Mouse (Mus musculus): ENCODE results near the gene Ltb4r1. TPM values are rescaled to one million over a fixed set of nuclear protein-coding genes. Genes with fewer than 3 reads are reported as not detected.

The Ltb4r1 gene
- 3.7 and 4.3 TPM in 2 replicates for polyA plus RNA-seq (2015; fragmentation: Nextera tagmentation; extraction: Ambion mirVana)

DNA sequence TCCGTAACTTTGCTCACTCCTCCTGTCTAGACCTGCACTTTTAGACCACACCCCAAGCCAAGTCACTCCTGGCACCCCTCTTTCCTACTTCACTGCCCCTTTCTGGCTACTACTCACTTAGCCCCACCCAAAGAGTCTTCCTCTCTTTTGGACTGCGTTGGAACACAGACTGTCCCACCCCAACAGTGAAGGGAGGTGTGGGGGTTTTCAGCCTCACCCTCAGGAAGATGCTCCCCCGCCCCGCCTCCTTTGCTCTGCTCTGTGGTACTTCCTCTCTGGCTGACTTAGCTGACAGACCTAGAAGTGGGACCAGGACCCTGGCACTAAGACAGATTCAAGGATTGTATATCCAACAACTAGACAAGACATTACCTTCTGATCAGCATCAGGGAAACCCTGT lies at the start of gene Ltb4r1:
Ltb4r1 (plus strand) TSS at position 267 of the 400 bp plus-strand sequence.
- no peak for DNase-seq (ENCODE audit: low spot score)

- DNase-seq (ENCODE audit: low spot score) = no peak
Observed at GRCm38 (mm10) chr14:55716271-55716670, 49.5 kb upstream of the Ltb4r1 start.

DNA sequence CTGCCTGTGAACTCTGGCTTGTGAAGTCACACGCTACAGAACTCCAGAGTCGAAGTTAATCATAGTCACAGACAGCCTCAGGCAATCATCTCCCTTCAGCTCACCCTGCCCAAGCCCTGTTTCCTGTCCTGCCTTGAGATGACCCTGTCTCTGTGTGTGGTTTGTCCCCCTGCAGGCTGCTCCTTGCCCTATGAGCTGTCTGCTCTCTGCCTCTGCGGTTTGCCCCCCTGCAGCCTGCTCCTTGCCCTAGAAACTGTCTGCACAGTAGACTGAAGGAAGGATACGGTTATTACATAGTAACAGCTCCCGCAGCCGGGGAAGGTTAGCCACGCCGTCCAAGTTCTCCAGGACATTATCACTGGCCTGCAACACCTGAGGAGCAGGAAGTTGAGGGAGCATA lies 48.9 kb upstream of the Ltb4r1 start:
- no peak for DNase-seq (ENCODE audit: low spot score)

- no peak for DNase-seq (ENCODE audit: low spot score)
Observed at GRCm38 (mm10) chr14:55719737-55720136, 46.0 kb upstream of the Ltb4r1 start.

DNA sequence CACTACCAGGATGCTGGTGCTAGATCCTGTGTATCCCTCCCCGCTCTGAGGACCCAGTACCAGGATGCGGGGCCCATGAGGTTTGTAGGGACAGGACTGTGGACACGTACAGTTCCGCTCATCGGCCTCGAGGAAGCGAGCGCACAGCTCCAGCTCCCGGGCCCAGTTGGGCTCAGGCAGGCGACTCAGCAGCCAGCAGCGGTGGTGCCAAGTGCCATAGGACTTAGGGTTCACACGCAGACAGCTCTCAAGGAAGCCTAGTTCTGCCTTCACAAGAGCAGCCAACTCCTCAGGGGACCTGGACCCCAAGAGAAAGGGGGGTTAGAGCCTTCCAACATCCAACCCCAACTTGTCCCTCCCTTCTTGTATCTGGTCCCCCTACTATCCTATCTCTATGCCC lies 45.1 kb upstream of the Ltb4r1 start:
- no peak for DNase-seq (ENCODE audit: low spot score)

GRCm38 (mm10) chr14:55721076-55721475 lies 44.7 kb upstream of the Ltb4r1 start:
- no peak for DNase-seq (ENCODE audit: low spot score)

GRCm38 (mm10) chr14:55721700-55722437 lies 43.9 kb upstream of the Ltb4r1 start, which contains the start of gene Rabggta:
TSS of gene Rabggta (minus strand) at chr14:55722263.
- peak; percentile 94 for DNase-seq (ENCODE audit: low spot score)

DNA sequence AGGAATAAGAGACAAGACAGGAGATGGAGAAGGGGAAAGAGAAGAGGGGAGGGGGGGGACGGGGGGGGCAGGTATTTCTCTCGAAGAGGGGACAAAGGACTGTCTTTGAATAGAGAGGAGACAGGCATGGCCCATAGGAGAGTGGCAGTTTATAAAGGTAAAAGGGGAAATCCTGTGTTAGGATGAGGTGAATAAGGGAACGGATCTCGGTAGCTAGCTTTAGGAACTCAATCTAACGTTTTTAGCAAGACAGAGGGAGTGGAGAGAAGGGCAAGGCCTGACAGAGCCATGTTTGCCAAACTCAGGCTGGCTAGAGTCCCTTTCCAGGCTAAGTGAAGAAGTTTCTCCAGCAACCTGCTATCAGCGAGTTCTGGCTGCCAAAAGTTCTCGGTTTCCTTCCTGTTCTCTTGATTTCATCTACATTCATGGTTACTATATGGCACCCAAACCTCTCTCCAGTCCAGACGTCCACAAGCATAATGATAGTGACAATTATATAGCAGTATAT lies 43.3 kb upstream of the Ltb4r1 start:
- DNase-seq (ENCODE audit: low spot score) = no peak

DNA sequence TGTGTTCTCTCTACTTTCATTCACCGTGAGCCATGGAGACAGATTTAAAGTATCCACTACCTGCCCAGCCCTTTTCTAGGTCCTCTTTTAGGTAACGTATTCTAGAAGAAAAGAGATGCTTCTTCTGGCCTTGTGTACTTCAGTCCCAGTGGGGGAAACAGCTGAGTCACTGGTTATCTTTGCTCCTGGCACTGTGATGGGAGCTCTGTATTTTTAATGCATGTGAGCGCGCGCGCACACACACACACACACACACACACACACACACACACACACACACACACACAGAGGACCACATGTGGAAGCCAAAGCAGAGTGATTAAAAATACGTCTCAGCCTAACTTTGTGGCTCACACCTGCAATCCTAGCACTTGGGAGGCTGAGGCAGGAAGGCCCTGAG lies 42.3 kb upstream of the Ltb4r1 start:
- no peak for DNase-seq (ENCODE audit: low spot score)

DNA sequence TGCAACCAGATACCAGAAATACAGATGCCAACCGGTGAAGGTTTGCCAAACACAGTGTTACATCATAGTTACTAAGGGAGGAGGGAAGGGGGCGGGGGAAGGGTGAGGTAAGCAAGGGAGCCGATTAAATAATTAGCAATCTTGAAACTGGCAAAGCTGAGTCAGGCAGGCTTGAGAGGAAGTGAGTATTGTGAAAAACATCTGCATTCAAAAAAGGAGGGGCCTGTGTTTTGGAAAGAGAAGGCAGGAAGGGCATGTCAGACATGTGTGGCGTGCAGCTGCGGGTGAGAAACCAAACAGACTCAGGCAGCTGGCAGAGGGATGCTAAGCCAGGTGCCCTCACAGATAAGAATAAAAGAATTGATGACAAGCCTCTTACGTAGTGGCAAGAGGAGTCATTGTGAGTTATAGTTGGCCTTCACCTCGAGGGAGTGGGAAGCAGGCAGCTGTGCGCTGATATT lies 41.3 kb upstream of the Ltb4r1 start:
- DNase-seq (ENCODE audit: low spot score) = peak; percentile 92

DNA sequence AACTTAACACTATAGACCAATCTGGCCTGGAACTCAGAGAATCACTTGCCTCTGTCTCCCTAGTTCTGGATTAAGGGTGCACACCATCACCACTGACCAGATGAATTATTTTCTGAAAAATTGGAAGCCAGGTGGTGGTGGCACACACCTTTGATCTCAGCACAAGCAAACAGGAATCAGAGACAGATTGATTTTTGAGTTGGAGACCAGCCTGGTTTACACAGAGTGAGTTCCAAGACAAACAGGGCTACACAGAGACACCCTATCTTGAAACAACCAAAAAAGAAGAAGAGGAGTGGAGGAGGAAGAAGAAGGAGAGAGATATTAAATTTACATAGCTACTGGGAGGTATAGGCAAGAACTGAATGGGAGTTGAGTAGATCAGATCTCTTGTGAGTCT lies 39.5 kb upstream of the Ltb4r1 start:
- no peak for DNase-seq (ENCODE audit: low spot score)

DNA sequence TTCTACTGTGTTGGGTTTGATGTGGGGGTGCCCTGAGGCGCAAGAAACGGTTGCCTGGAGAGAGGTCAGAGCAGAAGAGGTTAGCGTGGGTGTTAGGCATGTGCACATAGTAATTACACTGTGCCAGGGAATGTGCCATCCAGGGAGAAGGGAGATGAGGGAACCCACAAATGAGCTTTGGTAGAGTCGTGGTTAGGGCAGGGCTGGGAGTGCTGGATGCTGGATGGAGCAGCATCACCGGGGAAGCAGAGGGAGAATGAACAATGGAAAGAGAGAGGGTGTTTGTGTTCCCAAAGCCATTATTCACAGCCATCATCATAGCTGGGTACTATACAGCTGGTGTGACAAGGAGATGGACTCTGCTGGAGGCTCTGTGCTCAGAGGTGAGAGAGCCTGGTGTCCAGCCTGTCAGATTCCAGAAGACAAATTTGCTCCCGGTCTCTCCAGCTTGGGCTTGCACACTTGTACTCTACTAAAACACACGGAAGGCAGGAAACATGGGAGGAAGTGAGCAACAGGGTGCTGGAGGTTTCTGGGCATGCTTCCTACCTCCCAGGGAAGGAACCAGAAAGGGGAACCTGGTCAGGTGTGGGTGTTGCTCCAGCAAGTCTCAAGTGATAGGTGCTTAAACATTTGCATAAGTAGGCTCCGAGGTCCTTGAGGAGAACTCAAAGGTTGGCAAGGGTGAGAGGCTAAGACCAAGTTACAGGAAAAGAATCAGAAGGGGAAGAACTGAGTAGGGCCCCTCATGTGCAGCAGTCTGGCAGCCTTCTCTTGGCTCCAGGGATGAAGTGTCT lies 37.7 kb upstream of the Ltb4r1 start:
- no peak for DNase-seq (ENCODE audit: low spot score)

GRCm38 (mm10) chr14:55730116-55730515 lies 35.6 kb upstream of the Ltb4r1 start:
- DNase-seq (ENCODE audit: low spot score) = no peak

GRCm38 (mm10) chr14:55730531-55731032 lies 35.2 kb upstream of the Ltb4r1 start:
- DNase-seq (ENCODE audit: low spot score) = no peak

DNA sequence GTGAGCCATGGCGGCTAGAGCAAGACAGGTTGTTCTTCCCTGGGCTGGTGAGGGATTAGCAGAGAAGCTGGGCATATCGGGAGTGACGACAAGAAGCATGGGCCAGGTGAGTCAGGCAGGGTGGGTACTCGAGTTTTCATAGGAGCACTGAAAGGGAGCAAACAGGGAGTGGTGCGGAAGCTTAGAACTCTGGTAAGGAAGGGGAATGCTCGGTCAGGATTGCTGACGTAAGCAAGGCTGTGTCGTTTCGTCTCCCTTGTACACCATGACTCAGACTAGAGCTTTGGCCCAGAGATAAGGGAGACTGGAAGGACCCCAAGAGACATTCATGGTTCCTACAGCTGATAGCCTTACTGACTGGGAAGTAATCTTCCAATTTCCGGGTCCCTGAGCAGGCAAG lies 31.9 kb upstream of the Ltb4r1 start:
- DNase-seq (ENCODE audit: low spot score) = no peak

GRCm38 (mm10) chr14:55734869-55735268 lies 30.9 kb upstream of the Ltb4r1 start:
- DNase-seq (ENCODE audit: low spot score) = no peak

- no peak for DNase-seq (ENCODE audit: low spot score)
Observed at GRCm38 (mm10) chr14:55735334-55735733, 30.4 kb upstream of the Ltb4r1 start.

DNA sequence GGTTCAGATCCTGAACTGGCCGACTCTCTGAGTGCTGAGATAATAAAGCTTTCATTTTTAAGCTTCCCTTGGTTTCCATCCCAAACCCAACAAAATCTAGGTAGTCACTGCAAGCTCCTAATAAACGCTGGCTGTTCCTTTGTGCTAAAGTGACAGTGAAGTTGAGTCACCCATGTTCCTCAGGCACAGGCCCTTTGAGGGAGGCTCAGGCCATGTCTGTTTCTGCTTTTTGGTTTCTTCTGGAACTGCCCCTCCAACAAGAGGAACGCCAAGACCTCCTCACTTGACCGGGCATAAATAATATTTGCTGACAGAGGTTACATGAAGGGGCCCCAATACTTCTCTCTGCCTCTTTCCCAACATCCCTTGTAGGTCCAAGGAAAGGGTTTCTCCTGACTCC lies 30.0 kb upstream of the Ltb4r1 start:
- no peak for DNase-seq (ENCODE audit: low spot score)

DNA sequence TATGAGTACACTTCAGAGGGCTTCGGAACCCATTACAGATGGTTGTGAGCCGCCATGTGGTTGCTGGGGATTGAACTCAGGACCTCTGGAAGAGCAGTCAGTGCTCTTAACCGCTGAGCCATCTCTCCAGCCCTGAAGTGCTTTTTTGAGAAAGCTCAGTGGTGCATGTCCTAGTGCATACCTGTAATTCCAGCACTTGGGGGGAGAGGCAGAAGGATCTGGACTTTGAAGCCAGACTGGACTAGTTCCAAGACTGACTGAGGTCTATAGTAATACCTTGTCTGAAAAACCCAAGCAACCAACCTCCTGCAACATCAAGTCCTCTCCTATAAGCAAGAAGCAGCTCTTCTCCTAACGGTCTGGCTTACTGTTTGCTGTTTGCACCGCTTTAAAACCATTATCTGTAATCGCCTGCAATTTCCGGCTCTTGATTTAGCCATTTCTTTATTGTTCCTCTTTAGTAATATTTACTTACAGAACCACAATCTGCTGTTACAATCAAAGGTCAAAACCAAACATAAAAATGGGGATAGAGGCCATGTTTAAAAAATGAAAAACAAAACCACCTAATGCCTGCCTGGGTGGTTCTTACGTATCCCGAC lies 28.6 kb upstream of the Ltb4r1 start:
- no peak for DNase-seq (ENCODE audit: low spot score)

DNA sequence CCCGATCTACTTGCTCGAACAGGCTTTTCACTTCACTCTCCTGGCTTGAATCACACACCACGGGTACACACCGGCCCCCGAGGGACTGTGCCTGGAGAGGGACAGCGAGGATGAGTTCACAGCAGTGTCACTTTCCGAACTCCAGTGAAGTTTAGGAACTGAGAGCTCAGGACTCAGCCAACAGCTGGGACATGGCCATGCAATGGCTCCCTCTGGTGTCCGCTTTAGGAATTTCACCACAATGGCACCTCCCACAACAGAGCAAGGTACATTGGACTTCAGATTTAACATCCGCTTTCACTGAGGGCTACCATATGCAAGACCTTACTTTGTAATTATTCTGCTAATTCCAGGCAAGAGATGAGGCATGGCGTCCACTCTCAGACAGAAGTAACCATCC lies 22.1 kb upstream of the Ltb4r1 start:
- DNase-seq (ENCODE audit: low spot score) = peak; percentile 87

GRCm38 (mm10) chr14:55745180-55745860 lies 20.4 kb upstream of the Ltb4r1 start, which contains the start of the genes Dhrs1 and Nop9:
TSS of gene Dhrs1 (minus strand) at chr14:55745690.
TSS of gene Nop9 (plus strand) at chr14:55745693.
- DNase-seq (ENCODE audit: low spot score) = peak; percentile 85
